Comparison of ENCODE assay signal across 7 mouse cellular contexts in genomic region chr1:167181919-167182616, GRCm38 (mm10).
DNase-seq lines count a peak whose midpoint lies in the region; ATAC-seq and TF ChIP-seq lines count a peak whose summit lies in the region.

No protein-coding gene starts in this region.

- WGBS in embryonic facial prominence, embryonic 12.5 days: 19% methylated on average over 9 of the region's 9 CpGs
- WGBS in olfactory bulb, adult 2 months: 25% methylated on average over 9 of the region's 9 CpGs

- no peak for TF ChIP-seq CTCF in olfactory bulb, adult 2 months (IDR thresholded peaks at IDR 0.05; ENCODE audit: insufficient read depth, low read depth, low read length)
- no peak for TF ChIP-seq CTCF in gastrocnemius, adult 2 months (IDR thresholded peaks at IDR 0.05)

- no peak overlapping the region for H3K4me3 ChIP-seq in embryonic facial prominence, embryonic 12.5 days
- H3K4me3 ChIP-seq in olfactory bulb, adult 2 months (ENCODE audit: insufficient read depth, low read depth, low read length): no peak overlapping the region
- no peak overlapping the region for H3K4me3 ChIP-seq in gastrocnemius, adult 2 months

- intact Hi-C loops in gastrocnemius, adult 2 months (cut with DNase I): no loop called here

- no peaks in the 10 kb centered on the region for H3K36me3 ChIP-seq in embryonic facial prominence, embryonic 12.5 days

- H3K27ac ChIP-seq in embryonic facial prominence, embryonic 12.5 days: peak overlapping the region; percentile 5; the same call in 1 of the 2 replicates
- peak overlapping the region; percentile 60 for H3K27ac ChIP-seq in olfactory bulb, adult 2 months (ENCODE audit: insufficient read depth, low read depth, low read length)
- no peak overlapping the region for H3K27ac ChIP-seq in gastrocnemius, adult 2 months

- peaks cover 11% of the 10 kb centered on the region; the same call in 1 of the 2 replicates for H3K4me1 ChIP-seq in embryonic facial prominence, embryonic 12.5 days
- H3K4me1 ChIP-seq in olfactory bulb, adult 2 months (ENCODE audit: control insufficient read depth, insufficient read depth, low read length): peaks cover 6% of the 10 kb centered on the region

- ATAC-seq in embryonic facial prominence, embryonic 12.5 days (ENCODE audit: insufficient number of reproducible peaks, insufficient read depth, low FRiP score, low TSS enrichment): 0 out of 2 replicates have a peak, but pooled peaks have one; percentile 64

- 0 out of 2 replicates have a peak overlapping the region, but pooled peaks have one; percentile 10 for H3K4me2 ChIP-seq in embryonic facial prominence, embryonic 12.5 days (replicated peaks)

- no peak for TF ChIP-seq POLR2A in olfactory bulb, adult 2 months (IDR thresholded peaks at IDR 0.05; ENCODE audit: insufficient read depth, low read depth, low read length)

- H3K27me3 ChIP-seq in embryonic facial prominence, embryonic 12.5 days: no peaks in the 10 kb centered on the region

- peak; percentile 36 to 57 for DNase-seq in frontal cortex, adult 2 months (ENCODE audit: extremely low spot score in 1 of 2, low spot score in 1 of 2)
- DNase-seq in left cerebral cortex, adult 9 months (ENCODE audit: low spot score in 2 of 2): peak; percentile 44 to 60
- DNase-seq in gastrocnemius, adult 2 months: no peak
- no peak for DNase-seq in spleen, postnatal 4 days (ENCODE audit: low spot score in 2 of 2)
- DNase-seq in urinary bladder, adult 2 months (ENCODE audit: low spot score): no peak

- H3K9ac ChIP-seq in embryonic facial prominence, embryonic 12.5 days: no peak overlapping the region

- H3K9me3 ChIP-seq in embryonic facial prominence, embryonic 12.5 days: no peaks in the 10 kb centered on the region

Comparison
In these comparisons a context has a peak if more than half of its experiments do, and no peak if none do; other contexts are left out.
1. DNase-seq: peak in frontal cortex, adult 2 months (2 of 2) and left cerebral cortex, adult 9 months (2 of 2); none in gastrocnemius, adult 2 months (single experiment), spleen, postnatal 4 days (0 of 2) and urinary bladder, adult 2 months (single experiment).